Mouse (Mus musculus) forelimb bud, embryonic 11.5 days (tissue): ENCODE data around the gene Gm5128.
"Not testable (repeated sequence)": the region's sequence is repeated elsewhere in the genome, so short reads cannot be mapped to it uniquely, and the experiment has no call there.

Experiments
- DNase-seq: peaks from one replicate; pipeline ENCODE4 v3.0.0-alpha.2; 2012; ENCODE audit warnings: low read depth, low spot score

The Gm5128 gene

DNA sequence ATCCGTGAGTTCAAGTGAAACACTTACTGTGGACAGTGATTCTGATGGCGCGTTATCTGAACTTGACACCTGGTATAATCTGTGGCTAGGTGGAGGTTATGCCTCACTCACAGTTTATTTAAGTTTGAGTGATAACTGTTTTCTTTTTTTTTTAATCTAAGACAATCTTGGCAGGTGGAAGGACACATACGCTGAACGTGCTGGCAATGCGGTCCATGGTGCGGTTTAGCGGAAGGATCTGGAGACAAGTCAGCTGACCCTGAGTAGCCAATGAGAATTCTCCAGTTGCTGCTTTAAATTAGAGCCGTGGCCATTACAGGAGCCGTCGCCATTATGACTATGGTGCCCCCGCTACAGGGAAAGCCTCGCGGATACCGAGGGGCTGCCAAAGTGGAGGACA lies at the start of gene Gm5128:
Gm5128 (plus strand) TSS at position 301 of the 400 bp plus-strand sequence.
- DNase-seq = not testable (repeated sequence)

DNA sequence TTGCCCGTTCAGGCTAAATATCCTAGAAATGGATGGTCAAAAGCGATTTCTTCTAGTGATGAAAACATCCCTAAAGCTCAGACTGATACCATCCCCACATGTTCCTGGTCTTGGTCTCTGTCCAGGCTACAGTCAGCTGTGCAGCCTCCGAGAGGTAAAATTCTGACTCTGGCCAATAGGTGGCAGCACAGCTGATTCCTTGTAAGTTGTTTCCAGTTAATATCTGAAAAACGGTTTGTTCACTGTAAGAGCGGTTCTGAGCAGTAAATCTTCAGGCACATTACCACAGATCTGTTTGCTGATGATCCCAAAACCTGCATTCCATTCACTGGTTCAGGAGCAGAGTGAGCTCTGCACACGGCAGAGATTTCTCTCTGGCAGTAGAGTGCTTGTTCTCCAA lies 12.4 kb upstream of the Gm5128 start:
- DNase-seq = not testable (repeated sequence)

DNA sequence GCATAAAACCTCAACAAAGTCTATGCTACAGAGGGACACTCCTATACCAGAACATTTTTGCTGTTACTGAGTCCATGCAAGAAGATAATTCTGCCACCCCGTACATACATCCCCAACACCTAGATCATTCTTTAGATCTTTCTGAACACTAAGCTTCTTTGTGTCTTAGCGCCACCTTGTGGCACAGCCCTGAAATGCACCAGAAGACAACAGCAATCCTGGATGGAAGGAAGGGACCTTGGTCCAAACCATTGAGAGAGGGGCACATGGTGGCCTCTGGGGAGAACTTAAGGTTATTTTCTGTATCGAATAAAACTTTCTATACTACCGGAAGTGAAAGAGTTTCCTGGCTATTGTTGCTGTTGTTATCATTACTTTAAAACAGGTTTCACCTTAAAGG lies 11.1 kb upstream of the Gm5128 start:
- DNase-seq = not testable (repeated sequence)

DNA sequence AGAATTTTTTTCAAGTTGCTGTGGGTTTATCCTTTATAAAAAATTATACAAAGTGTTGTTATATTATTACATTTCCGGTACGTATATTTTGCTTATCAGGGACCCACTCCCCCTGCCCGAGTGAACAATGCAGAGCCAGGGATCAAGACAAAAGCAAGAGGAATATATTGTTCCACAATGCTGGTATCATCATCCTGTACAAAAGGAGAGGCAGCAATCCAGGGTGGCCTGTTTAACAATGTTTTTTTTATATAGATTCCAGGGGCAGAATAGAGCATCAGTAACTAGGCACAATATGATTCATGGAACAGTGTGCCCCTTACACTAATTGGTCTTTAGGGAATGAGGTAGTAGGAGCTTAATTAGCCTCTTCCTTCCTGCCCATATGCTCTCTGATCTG lies 30.5 kb downstream of the Gm5128 start:
- DNase-seq = not testable (repeated sequence)

DNA sequence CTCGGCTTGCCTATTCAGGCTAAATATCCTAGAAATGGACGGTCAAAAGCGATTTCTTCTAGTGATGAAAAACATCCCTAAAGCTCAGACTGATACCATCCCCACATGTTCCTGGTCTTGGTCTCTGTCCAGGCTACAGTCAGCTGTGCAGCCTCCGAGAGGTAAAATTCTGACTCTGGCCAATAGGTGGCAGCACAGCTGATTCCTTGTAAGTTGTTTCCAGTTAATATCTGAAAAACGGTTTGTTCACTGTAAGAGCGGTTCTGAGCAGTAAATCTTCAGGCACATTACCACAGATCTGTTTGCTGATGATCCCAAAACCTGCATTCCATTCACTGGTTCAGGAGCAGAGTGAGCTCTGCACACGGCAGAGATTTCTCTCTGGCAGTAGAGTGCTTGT lies 48.1 kb downstream of the Gm5128 start:
- not testable (repeated sequence) for DNase-seq

DNA sequence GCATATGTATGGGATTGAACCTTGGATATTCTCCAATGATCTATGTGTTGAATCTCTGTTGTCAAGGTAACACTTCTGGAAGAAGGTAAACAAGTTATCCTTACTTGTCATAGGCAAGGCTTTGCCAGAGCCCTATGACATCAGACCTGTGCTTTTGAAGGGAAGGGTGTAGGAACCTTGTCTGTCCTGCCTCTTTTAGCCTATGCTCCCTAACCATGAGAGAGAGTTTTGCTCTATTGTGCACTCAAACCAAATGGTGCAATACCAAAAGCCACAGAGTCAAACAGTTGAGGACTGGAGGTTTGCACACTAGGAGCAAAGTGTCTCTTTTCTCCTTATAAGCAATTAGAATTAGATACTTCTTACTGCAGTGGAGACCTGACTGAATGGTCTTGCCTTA lies 48.7 kb downstream of the Gm5128 start:
- not testable (repeated sequence) for DNase-seq

DNA sequence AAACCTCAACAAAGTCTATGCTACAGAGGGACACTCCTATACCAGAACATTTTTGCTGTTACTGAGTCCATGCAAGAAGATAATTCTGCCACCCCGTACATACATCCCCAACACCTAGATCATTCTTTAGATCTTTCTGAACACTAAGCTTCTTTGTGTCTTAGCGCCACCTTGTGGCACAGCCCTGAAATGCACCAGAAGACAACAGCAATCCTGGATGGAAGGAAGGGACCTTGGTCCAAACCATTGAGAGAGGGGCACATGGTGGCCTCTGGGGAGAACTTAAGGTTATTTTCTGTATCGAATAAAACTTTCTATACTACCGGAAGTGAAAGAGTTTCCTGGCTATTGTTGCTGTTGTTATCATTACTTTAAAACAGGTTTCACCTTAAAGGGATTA lies 49.4 kb downstream of the Gm5128 start:
- DNase-seq = not testable (repeated sequence)
